Comparison of ENCODE assay signal across 8 mouse cellular contexts in the genomic region with DNA sequence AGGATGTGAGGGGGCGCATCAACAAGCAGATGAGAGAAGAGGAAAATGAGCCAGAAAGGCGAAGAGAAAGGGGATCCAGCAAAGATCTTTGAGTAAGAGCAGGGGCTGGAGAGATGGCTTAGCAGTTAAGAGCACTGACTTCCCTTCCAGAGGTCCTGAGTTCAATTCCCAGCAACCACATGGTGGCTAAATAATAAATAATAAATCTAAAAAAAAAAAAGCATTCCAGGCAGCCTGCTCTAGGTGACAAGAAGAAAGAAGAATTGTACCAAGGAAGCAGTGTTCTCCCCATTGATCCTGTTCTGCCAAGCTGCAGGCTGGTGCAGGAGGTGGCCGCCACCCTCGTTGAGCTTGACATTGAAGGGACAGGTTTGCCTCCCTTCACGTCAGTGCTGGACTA.
DNase-seq lines count a peak whose midpoint lies in the region; ATAC-seq and TF ChIP-seq lines count a peak whose summit lies in the region.

No protein-coding gene starts in this region.

- peak overlapping the region; percentile 80 for H3K9ac ChIP-seq in kidney, postnatal 0 days (ENCODE audit: low read depth, low read length)
- H3K9ac ChIP-seq in hindbrain, embryonic 14.5 days, result peak overlapping the region; percentile 88
- H3K9ac ChIP-seq in midbrain, embryonic 14.5 days (replicated peaks; ENCODE audit: low read length), result peak overlapping the region; percentile 88

- H3K4me1 ChIP-seq in kidney, postnatal 0 days (replicated peaks; ENCODE audit: insufficient read depth, low read length), result 0 out of 2 replicates have a peak, but pooled peaks cover 11% of the 10 kb centered on the region
- H3K4me1 ChIP-seq in cortical plate, adult 2 months (ENCODE audit: control insufficient read depth, insufficient read depth, low read length), result peaks cover 2% of the 10 kb centered on the region; the same call in 1 of the 2 replicates
- peaks cover 20% of the 10 kb centered on the region for H3K4me1 ChIP-seq in hindbrain, embryonic 14.5 days (replicated peaks; ENCODE audit: control insufficient read depth, insufficient read depth, low read length)
- peaks cover 18% of the 10 kb centered on the region for H3K4me1 ChIP-seq in midbrain, embryonic 14.5 days (ENCODE audit: control insufficient read depth, insufficient read depth, low read length)

- 43% methylated on average over 5 of the region's 5 CpGs for WGBS in kidney, postnatal 0 days
- WGBS in hindbrain, embryonic 14.5 days, result 38% methylated on average over 5 of the region's 5 CpGs
- 38% methylated on average over 5 of the region's 5 CpGs for WGBS in midbrain, embryonic 14.5 days

- no peaks in the 10 kb centered on the region for H3K27me3 ChIP-seq in kidney, postnatal 0 days (ENCODE audit: insufficient read depth, low read length)
- H3K27me3 ChIP-seq in hindbrain, embryonic 14.5 days (ENCODE audit: control insufficient read depth, insufficient read depth, low read length), result no peaks in the 10 kb centered on the region
- no peaks in the 10 kb centered on the region for H3K27me3 ChIP-seq in midbrain, embryonic 14.5 days (ENCODE audit: control insufficient read depth, insufficient read depth, low read length)

- H3K27ac ChIP-seq in kidney, postnatal 0 days, result no peak overlapping the region
- H3K27ac ChIP-seq in cortical plate, adult 2 months (ENCODE audit: insufficient read depth, low read length), result no peak overlapping the region
- no peak overlapping the region for H3K27ac ChIP-seq in hindbrain, embryonic 14.5 days
- H3K27ac ChIP-seq in midbrain, embryonic 14.5 days (replicated peaks; ENCODE audit: low read depth, low read length), result no peak overlapping the region

- TF ChIP-seq POLR2A in cortical plate, adult 2 months (IDR thresholded peaks at IDR 0.05; ENCODE audit: extremely low read depth, insufficient read depth, low read length), result no peak

- H3K4me3 ChIP-seq in kidney, postnatal 0 days (replicated peaks; ENCODE audit: low read depth, low read length), result peak overlapping the region; percentile 87
- peak overlapping the region; percentile 85 for H3K4me3 ChIP-seq in cortical plate, adult 2 months (ENCODE audit: insufficient read depth, low read length)
- H3K4me3 ChIP-seq in hindbrain, embryonic 14.5 days (replicated peaks; ENCODE audit: low read length), result peak overlapping the region; percentile 82
- H3K4me3 ChIP-seq in midbrain, embryonic 14.5 days (replicated peaks; ENCODE audit: low read depth, low read length), result peak overlapping the region; percentile 81

- H3K4me2 ChIP-seq in kidney, postnatal 0 days (ENCODE audit: low read length), result peak overlapping the region; percentile 81
- peak overlapping the region; percentile 61 for H3K4me2 ChIP-seq in hindbrain, embryonic 14.5 days (replicated peaks)
- H3K4me2 ChIP-seq in midbrain, embryonic 14.5 days (ENCODE audit: low read length), result peak overlapping the region; percentile 90

- no peak for ATAC-seq in kidney, postnatal 0 days (replicated peaks; ENCODE audit: low FRiP score, low read depth)
- no peak for ATAC-seq in hindbrain, embryonic 14.5 days (ENCODE audit: low FRiP score)
- no peak for ATAC-seq in midbrain, embryonic 14.5 days (ENCODE audit: low FRiP score, low TSS enrichment)
- no peak for ATAC-seq in frontal cortex, adult (ENCODE audit: low TSS enrichment)
- no peak for ATAC-seq in inflammation-experienced regulatory T-cells, adult 6 months

- DNase-seq in kidney, postnatal 0 days (ENCODE audit: low spot score), result no peak
- no peak for DNase-seq in kidney, postnatal 10 days
- no peak for DNase-seq in hindbrain, embryonic 14.5 days (ENCODE audit: low spot score)
- no peak for DNase-seq in midbrain, embryonic 14.5 days
- DNase-seq in adipocyte (ENCODE audit: low spot score), result no peak

- TF ChIP-seq CTCF in kidney, postnatal 0 days (IDR thresholded peaks at IDR 0.05; ENCODE audit: low read depth), result no peak
- TF ChIP-seq CTCF in cortical plate, adult 2 months (IDR thresholded peaks at IDR 0.05; ENCODE audit: extremely low read depth, insufficient read depth, low read length), result no peak

- no peaks in the 10 kb centered on the region for H3K9me3 ChIP-seq in kidney, postnatal 0 days (replicated peaks; ENCODE audit: low read length)
- H3K9me3 ChIP-seq in hindbrain, embryonic 14.5 days (ENCODE audit: control insufficient read depth, low read length), result peaks cover 5% of the 10 kb centered on the region; the same call in 1 of the 2 replicates
- no peaks in the 10 kb centered on the region for H3K9me3 ChIP-seq in midbrain, embryonic 14.5 days (ENCODE audit: control insufficient read depth, low read length)

- H3K36me3 ChIP-seq in kidney, postnatal 0 days (ENCODE audit: insufficient read depth, low read length), result no peaks in the 10 kb centered on the region
- no peaks in the 10 kb centered on the region for H3K36me3 ChIP-seq in hindbrain, embryonic 14.5 days (replicated peaks; ENCODE audit: control insufficient read depth, insufficient read depth)
- 0 out of 2 replicates have a peak, but pooled peaks cover 2% of the 10 kb centered on the region for H3K36me3 ChIP-seq in midbrain, embryonic 14.5 days (ENCODE audit: control insufficient read depth, insufficient read depth, low read length)
